Mouse (Mus musculus) hindbrain, postnatal 0 days (tissue): Measurements from ENCODE around the gene Nalcn. TPM values are rescaled to one million over a fixed set of nuclear protein-coding genes. Genes with fewer than 3 reads are reported as not detected.

Source experiments
- ATAC-seq: fragments of 200-750 bp; cut with Nextera tagmentation; 2 replicates; pipeline ENCODE4 v1.8.0; 2017; ENCODE audit warnings: mild to moderate bottlenecking, moderate TSS enrichment, moderate library complexity
- DNase-seq: peaks from one replicate; pipeline ENCODE4 v3.0.0-alpha.2; 2015; ENCODE audit warnings: low spot score
- H3K27ac ChIP-seq: fragments of 300-500 bp; sonication (generic); 2 replicates; pipeline ENCODE4 v1.5.1; 2014; ENCODE audit warnings: mild to moderate bottlenecking
- H3K27me3 ChIP-seq: fragments of 300-500 bp; sonication (generic); 2 replicates; pipeline ENCODE4 v1.6.1; 2014; ENCODE audit warnings: low read length, mixed read lengths; ENCODE audit not compliant: insufficient read depth
- H3K36me3 ChIP-seq: fragments of 300-500 bp; sonication (generic); 2 replicates; pipeline ENCODE4 v1.6.1; 2014; ENCODE audit warnings: low read length, mixed read lengths; ENCODE audit not compliant: insufficient read depth
- H3K4me1 ChIP-seq: fragments of 300-500 bp; sonication (generic); 2 replicates; pipeline ENCODE4 v1.6.1; 2014; ENCODE audit warnings: antibody characterized with exemption, low read length, mixed read lengths; ENCODE audit not compliant: insufficient read depth
- H3K4me2 ChIP-seq: fragments of 300-500 bp; sonication (generic); 2 replicates; pipeline ENCODE4 v1.6.1; 2014; ENCODE audit warnings: low read depth, mild to moderate bottlenecking, low read length, moderate library complexity, mixed read lengths
- H3K4me3 ChIP-seq: fragments of 300-500 bp; sonication (generic); 2 replicates; pipeline ENCODE4 v1.5.1; 2014; ENCODE audit warnings: low read length
- H3K9ac ChIP-seq: fragments of 300-500 bp; sonication (generic); replicated peaks from 2 replicates; pipeline ENCODE4 v1.6.1; 2014; ENCODE audit warnings: mild to moderate bottlenecking, low read length, moderate library complexity, mixed read lengths
- H3K9me3 ChIP-seq: fragments of 300-500 bp; sonication (generic); 2 replicates; pipeline ENCODE4 v1.6.1; 2016; ENCODE audit warnings: low read length, mixed read lengths
- CTCF ChIP-seq: IDR thresholded peaks from 2 replicates; pipeline ENCODE4 v1.5.1; 2016; ENCODE audit warnings: antibody characterized with exemption, control low read depth, low read depth
- WGBS: fragments of 180-500 bp; shearing (Covaris S2); extraction: QIAGEN DNeasy Blood & Tissue Kit; methylation state at CpG from one replicate; pipeline ENCODE4 v1.1.7; 2014; 5-methylcytosine and 5-hydroxymethylcytosine counted together
- polyA plus RNA-seq: library from polyadenylated mRNA; unstranded; fragments of >200 nt; fragmentation: Nextera tagmentation; extraction: Ambion mirVana; gene quantifications from 2 replicates; pipeline ENCODE4 v1.2.1, GENCODE M21; 2015
- total RNA-seq: library from RNA; depleted of rRNA; stranded (reverse); fragments of >200 nt; gene quantifications from 2 replicates; pipeline ENCODE4 v1.2.3, GENCODE M21; 2014

The Nalcn gene
- total and polyA plus RNA-seq, 2 experiments from 2014 or later: 12.8 to 45.5 TPM

GRCm38 (mm10) chr14:123312371-123312770 is 314.6 kb downstream of the Nalcn start:
- DNase-seq: no peak
- Histone ChIP-seq H3K36me3 (0 out of 2 replicates have a peak, but pooled peaks cover 5% of the 10 kb centered on the region), H3K27me3 (no peaks in the 10 kb centered on the region), H3K27ac (no peak overlapping the region), H3K9ac (no peak overlapping the region), H3K4me1 (no peaks in the 10 kb centered on the region), H3K4me3 (no peak overlapping the region), H3K4me2 (no peak overlapping the region), H3K9me3 (no peaks in the 10 kb centered on the region)
- WGBS: 85% methylated on average over 4 of the region's 4 CpGs
- ATAC-seq: no peak
- no peak for TF ChIP-seq CTCF

- ATAC-seq: peak; percentile 71
- H3K9me3 ChIP-seq: no peaks in the 10 kb centered on the region
- no peaks in the 10 kb centered on the region for H3K4me1 ChIP-seq
- H3K9ac ChIP-seq: no peak overlapping the region
- peak; percentile 50 for DNase-seq
- TF ChIP-seq CTCF: no peak
- H3K36me3 ChIP-seq: no peaks in the 10 kb centered on the region
- no peak overlapping the region for H3K4me3 ChIP-seq
- H3K4me2 ChIP-seq: no peak overlapping the region
- H3K27me3 ChIP-seq: no peaks in the 10 kb centered on the region
- 0 out of 2 replicates have a peak overlapping the region, but pooled peaks have one; percentile 11 for H3K27ac ChIP-seq
These were observed 330.9 kb downstream of the Nalcn start for GRCm38 (mm10) chr14:123296068-123296467.

GRCm38 (mm10) chr14:123291118-123292007 is 335.6 kb downstream of the Nalcn start:
- no peak overlapping the region for H3K27ac ChIP-seq
- no peak overlapping the region for H3K4me3 ChIP-seq
- TF ChIP-seq CTCF: no peak
- H3K9ac ChIP-seq: no peak overlapping the region
- H3K36me3 ChIP-seq: peaks cover 3% of the 10 kb centered on the region; the same call in 1 of the 2 replicates
- DNase-seq (peak; percentile 11), ATAC-seq (no peak)
- no peak overlapping the region for H3K4me2 ChIP-seq
- no peaks in the 10 kb centered on the region for H3K9me3 ChIP-seq
- H3K27me3 ChIP-seq: no peaks in the 10 kb centered on the region
- H3K4me1 ChIP-seq: no peaks in the 10 kb centered on the region
- WGBS: 81% methylated on average over 4 of the region's 4 CpGs

- TF ChIP-seq CTCF: no peak
These were observed 344.8 kb downstream of the Nalcn start for GRCm38 (mm10) chr14:123282165-123282564.

GRCm38 (mm10) chr14:123272121-123272520 is 354.8 kb downstream of the Nalcn start:
- Histone ChIP-seq H3K27me3 (no peaks in the 10 kb centered on the region), H3K27ac (no peak overlapping the region), H3K4me1 (no peaks in the 10 kb centered on the region), H3K4me2 (no peak overlapping the region), H3K9ac (no peak overlapping the region), H3K36me3 (no peaks in the 10 kb centered on the region), H3K4me3 (no peak overlapping the region), H3K9me3 (no peaks in the 10 kb centered on the region)
- peak; percentile 72 for DNase-seq
- 57% methylated on average over 2 of the region's 2 CpGs for WGBS
- peak; percentile 70 for TF ChIP-seq CTCF
- ATAC-seq: no peak

More at GRCm38 (mm10) chr14:123282165-123282564, 344.8 kb downstream of the Nalcn start:
- Histone ChIP-seq H3K4me1 (no peaks in the 10 kb centered on the region), H3K4me3 (no peak overlapping the region), H3K27me3 (no peaks in the 10 kb centered on the region), H3K9me3 (no peaks in the 10 kb centered on the region), H3K36me3 (peaks cover 15% of the 10 kb centered on the region; the same call in 1 of the 2 replicates), H3K9ac (no peak overlapping the region), H3K4me2 (no peak overlapping the region), H3K27ac (no peak overlapping the region)
- DNase-seq (no peak), ATAC-seq (no peak)

GRCm38 (mm10) chr14:123240738-123241137 is 386.2 kb downstream of the Nalcn start:
- no peaks in the 10 kb centered on the region for H3K4me1 ChIP-seq
- ATAC-seq: no peak

GRCm38 (mm10) chr14:123239945-123240344 is 387.0 kb downstream of the Nalcn start:
- Histone ChIP-seq H3K9me3 (no peaks in the 10 kb centered on the region), H3K4me2 (no peak overlapping the region), H3K27ac (no peak overlapping the region), H3K9ac (no peak overlapping the region), H3K36me3 (no peaks in the 10 kb centered on the region), H3K4me1 (no peaks in the 10 kb centered on the region), H3K27me3 (no peaks in the 10 kb centered on the region), H3K4me3 (no peak overlapping the region)
- ATAC-seq: peak; percentile 63; the same call in 1 of the 2 replicates
- 9% methylated on average over 2 of the region's 2 CpGs for WGBS
- peak; percentile 65 for TF ChIP-seq CTCF
- peak; percentile 75 for DNase-seq

More at GRCm38 (mm10) chr14:123240738-123241137, 386.2 kb downstream of the Nalcn start:
- no peaks in the 10 kb centered on the region for H3K27me3 ChIP-seq
- H3K9ac ChIP-seq: no peak overlapping the region
- H3K4me2 ChIP-seq: no peak overlapping the region
- 72% methylated on average over 1 of the region's 1 CpGs for WGBS
- no peaks in the 10 kb centered on the region for H3K9me3 ChIP-seq
- TF ChIP-seq CTCF: no peak
- H3K27ac ChIP-seq: no peak overlapping the region
- DNase-seq: no peak
- no peaks in the 10 kb centered on the region for H3K36me3 ChIP-seq
- no peak overlapping the region for H3K4me3 ChIP-seq
